Mouse (Mus musculus) ES-E14 (cell line): ENCODE measurements at regions not wholly inside any gene's neighbourhood (a gene's known extent, or its start where the extent isn't known, plus 50 kb on each side); places are given as distances from the start of the nearest gene placed in this dataset.

ENCODE experiments used
- CHD2 ChIP-seq: IDR thresholded peaks from 2 replicates; pipeline ENCODE4 v1.6.1; 2014; ENCODE audit warnings: mild to moderate bottlenecking, low read depth, low read length, inconsistent platforms
- HCFC1 ChIP-seq: IDR thresholded peaks from 2 replicates; pipeline ENCODE4 v1.6.1; 2012; ENCODE audit warnings: low read length, inconsistent platforms, borderline replicate concordance; ENCODE audit not compliant: insufficient read depth
- MAFK ChIP-seq: IDR thresholded peaks from 2 replicates; pipeline ENCODE4 v1.6.1; 2014; ENCODE audit warnings: mild to moderate bottlenecking, low read depth, low read length, inconsistent platforms; ENCODE audit not compliant: insufficient read depth
- ZC3H11A ChIP-seq: IDR thresholded peaks from 2 replicates; pipeline ENCODE4 v1.6.1; 2012; ENCODE audit warnings: low read depth, mild to moderate bottlenecking, inconsistent platforms, low read length, borderline replicate concordance
- ZNF384 ChIP-seq: IDR thresholded peaks from 2 replicates; pipeline ENCODE4 v1.6.1; 2012; ENCODE audit warnings: low read depth, low read length, inconsistent platforms

GRCm38 (mm10) chr3:37835687-37836086, 111.4 kb upstream of the Gm5148 start:
- TF ChIP-seq CHD2 (no peak), ZNF384 (no peak), MAFK (no peak), ZC3H11A (no peak), HCFC1 (no peak)
